Mouse (Mus musculus): ENCODE measurements at regions not wholly inside any gene's neighbourhood (a gene's known extent, or its start where the extent isn't known, plus 50 kb on each side); places are given as distances from the start of the nearest gene placed in this dataset.

GRCm38 (mm10) chrX:142529892-142530291, 139.6 kb upstream of the Acsl4 start:
- TF ChIP-seq CTCF (IDR thresholded peaks at IDR 0.05; ENCODE audit: insufficient read depth, low read depth, low read length) (no peak), POLR2A (IDR thresholded peaks at IDR 0.05; ENCODE audit: insufficient read depth, low read depth, low read length) (no peak)

Measured in olfactory bulb, adult 2 months (tissue).